ENCODE assay signal across 8 mouse cellular contexts in the genomic region with DNA sequence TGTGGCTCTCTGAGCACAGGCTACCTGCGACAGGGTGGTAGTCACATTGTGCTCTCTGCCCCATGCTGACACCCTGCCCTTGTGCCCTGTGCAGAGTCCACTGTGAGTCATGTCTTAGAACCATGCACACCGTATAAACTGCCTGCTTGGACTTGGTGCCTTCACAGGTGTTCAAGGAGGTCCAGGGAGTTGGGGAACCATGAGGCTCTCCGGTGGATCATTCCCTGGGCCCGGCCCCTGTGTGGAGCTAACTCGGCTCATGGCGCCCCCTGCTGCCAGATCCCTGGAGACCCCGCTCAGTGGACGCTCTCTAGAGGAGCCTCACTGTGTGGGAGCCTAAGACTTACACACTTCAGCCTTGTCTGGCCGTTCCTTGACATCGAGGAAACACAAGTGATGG.
DNase-seq lines count a peak whose midpoint lies in the region; ATAC-seq lines count a peak whose summit lies in the region.

No protein-coding gene starts in this region.

- no peak overlapping the region for H3K4me3 ChIP-seq in forebrain, embryonic 14.5 days (ENCODE audit: low read depth, low read length)
- no peak overlapping the region for H3K4me3 ChIP-seq in neural tube, embryonic 11.5 days (ENCODE audit: low read depth, low read length)

- no peaks in the 10 kb centered on the region for H3K9me3 ChIP-seq in forebrain, embryonic 14.5 days (replicated peaks; ENCODE audit: control insufficient read depth, low read length)
- H3K9me3 ChIP-seq in neural tube, embryonic 11.5 days (ENCODE audit: control insufficient read depth, low read length): no peaks in the 10 kb centered on the region

- peak; percentile 22; the same call in 1 of the 2 replicates for ATAC-seq in forebrain, embryonic 14.5 days
- no peak for ATAC-seq in neural tube, embryonic 11.5 days (ENCODE audit: insufficient read depth, low FRiP score, low TSS enrichment)

- 43% methylated on average over 10 of the region's 10 CpGs for WGBS in forebrain, embryonic 14.5 days
- 38% methylated on average over 10 of the region's 10 CpGs for WGBS in large intestine, adult 2 months
- 38% methylated on average over 10 of the region's 10 CpGs for WGBS in neural tube, embryonic 11.5 days

- H3K9ac ChIP-seq in forebrain, embryonic 14.5 days (ENCODE audit: low read length): no peak overlapping the region
- H3K9ac ChIP-seq in neural tube, embryonic 11.5 days (ENCODE audit: low read length): no peak overlapping the region

- no peak overlapping the region for H3K4me2 ChIP-seq in forebrain, embryonic 14.5 days (ENCODE audit: low read length)
- H3K4me2 ChIP-seq in neural tube, embryonic 11.5 days (ENCODE audit: low read depth): no peak overlapping the region

- H3K36me3 ChIP-seq in forebrain, embryonic 14.5 days (ENCODE audit: control insufficient read depth, insufficient read depth, low read length): peaks cover 44% of the 10 kb centered on the region
- peaks cover 3% of the 10 kb centered on the region for H3K36me3 ChIP-seq in neural tube, embryonic 11.5 days (ENCODE audit: control insufficient read depth, insufficient read depth, low read length)

- DNase-seq in cerebellum, postnatal 10 days: peak; percentile 65 to 72
- DNase-seq in cerebellum, adult 8-10 months: no peak
- DNase-seq in testis, postnatal 10 days (ENCODE audit: low spot score): peak; percentile 84
- DNase-seq in testis, postnatal 14 days (ENCODE audit: low spot score): no peak
- DNase-seq in forebrain, embryonic 14.5 days (ENCODE audit: low spot score): no peak
- peak; percentile 73 for DNase-seq in large intestine, adult 2 months (ENCODE audit: low read depth, low spot score)
- peak; percentile 53 for DNase-seq in neural tube, embryonic 11.5 days (ENCODE audit: low spot score)
- DNase-seq in frontal cortex, postnatal 36 days (ENCODE audit: low spot score in 2 of 2): no peak

- H3K27me3 ChIP-seq in forebrain, embryonic 14.5 days (replicated peaks; ENCODE audit: control insufficient read depth, insufficient read depth, low read length): no peaks in the 10 kb centered on the region
- no peaks in the 10 kb centered on the region for H3K27me3 ChIP-seq in neural tube, embryonic 11.5 days (ENCODE audit: control insufficient read depth, insufficient read depth, low read length)

- peaks cover 9% of the 10 kb centered on the region; the same call in 1 of the 2 replicates for H3K4me1 ChIP-seq in forebrain, embryonic 14.5 days (ENCODE audit: control insufficient read depth, insufficient read depth, low read length)
- H3K4me1 ChIP-seq in neural tube, embryonic 11.5 days (ENCODE audit: control insufficient read depth, insufficient read depth, low read length): 0 out of 2 replicates have a peak, but pooled peaks cover 17% of the 10 kb centered on the region

- H3K27ac ChIP-seq in forebrain, embryonic 14.5 days (ENCODE audit: low read depth, low read length): no peak overlapping the region
- no peak overlapping the region for H3K27ac ChIP-seq in neural tube, embryonic 11.5 days (ENCODE audit: low read depth, low read length)

Comparison
In these comparisons a context has a peak if more than half of its experiments do, and no peak if none do; other contexts are left out.
1. DNase-seq: peak in cerebellum, postnatal 10 days (2 of 2), testis, postnatal 10 days (single experiment), large intestine, adult 2 months (single experiment) and neural tube, embryonic 11.5 days (single experiment); none in cerebellum, adult 8-10 months (single experiment), testis, postnatal 14 days (single experiment), forebrain, embryonic 14.5 days (single experiment) and frontal cortex, postnatal 36 days (0 of 2).